Mouse (Mus musculus): ENCODE results near the gene Cptp.

The Cptp gene

GRCm38 (mm10) chr4:155887674-155888073 lies 18.4 kb upstream of the Cptp start:
- no peak for DNase-seq (ENCODE audit: low read depth)

- DNase-seq (ENCODE audit: low read depth), result no peak
These were observed 17.1 kb upstream of the Cptp start for GRCm38 (mm10) chr4:155886330-155886729.

- no peak for DNase-seq (ENCODE audit: low read depth)
These were observed 14.3 kb upstream of the Cptp start for GRCm38 (mm10) chr4:155883587-155883986.

GRCm38 (mm10) chr4:155871404-155871803 lies 2.2 kb upstream of the Cptp start:
- DNase-seq (ENCODE audit: low read depth), result peak; percentile 42

- peak; percentile 49 for DNase-seq (ENCODE audit: low read depth)
These were observed 484 bp downstream of the Cptp start for GRCm38 (mm10) chr4:155868614-155869298.

GRCm38 (mm10) chr4:155863001-155863400 lies 6.2 kb downstream of the Cptp start, which contains the start of gene Tas1r3:
Tas1r3 (minus strand) TSS chr4:155863362.
- no peak for DNase-seq (ENCODE audit: low read depth)

GRCm38 (mm10) chr4:155861787-155862186 lies 7.5 kb downstream of the Cptp start:
- DNase-seq (ENCODE audit: low read depth), result no peak

GRCm38 (mm10) chr4:155859318-155859717 lies 9.9 kb downstream of the Cptp start:
- no peak for DNase-seq (ENCODE audit: low read depth)

GRCm38 (mm10) chr4:155856881-155857280 lies 12.4 kb downstream of the Cptp start:
- DNase-seq (ENCODE audit: low read depth), result no peak

GRCm38 (mm10) chr4:155856071-155856470 lies 13.2 kb downstream of the Cptp start:
- DNase-seq (ENCODE audit: low read depth), result no peak

- no peak for DNase-seq (ENCODE audit: low read depth)
These were observed 14.2 kb downstream of the Cptp start for GRCm38 (mm10) chr4:155854991-155855390.

GRCm38 (mm10) chr4:155853421-155853820 lies 15.8 kb downstream of the Cptp start:
- no peak for DNase-seq (ENCODE audit: low read depth)

GRCm38 (mm10) chr4:155851951-155852411 lies 17.3 kb downstream of the Cptp start:
- no peak for DNase-seq (ENCODE audit: low read depth)

- peak; percentile 32 for DNase-seq (ENCODE audit: low read depth)
These were observed 17.9 kb downstream of the Cptp start for GRCm38 (mm10) chr4:155851368-155851767.

- DNase-seq (ENCODE audit: low read depth), result no peak
These were observed 19.3 kb downstream of the Cptp start for GRCm38 (mm10) chr4:155849792-155850451.

- DNase-seq (ENCODE audit: low read depth), result no peak
These were observed 19.8 kb downstream of the Cptp start for GRCm38 (mm10) chr4:155849391-155849790.

- DNase-seq (ENCODE audit: low read depth), result no peak
These were observed 20.7 kb downstream of the Cptp start for GRCm38 (mm10) chr4:155848434-155849095.

GRCm38 (mm10) chr4:155847591-155848352 lies 21.5 kb downstream of the Cptp start:
- DNase-seq (ENCODE audit: low read depth), result peak; percentile 46

- peak; percentile 95 for DNase-seq (ENCODE audit: low read depth)
These were observed 22.2 kb downstream of the Cptp start, which contains the start of gene Dvl1 for GRCm38 (mm10) chr4:155846871-155847578. Dvl1 (plus strand) TSS chr4:155847402.

- DNase-seq (ENCODE audit: low read depth), result no peak
These were observed 26.0 kb downstream of the Cptp start for GRCm38 (mm10) chr4:155843231-155843630.

- DNase-seq (ENCODE audit: low read depth), result no peak
These were observed 27.5 kb downstream of the Cptp start for GRCm38 (mm10) chr4:155841651-155842270.
